Mouse (Mus musculus): ENCODE data around the gene BC017158. TPM values are rescaled to one million over a fixed set of nuclear protein-coding genes. Genes with fewer than 3 reads are reported as not detected.

Gene BC017158
- polyA plus RNA-seq, 1 experiment from 2014 or later: 43.0 TPM

DNA sequence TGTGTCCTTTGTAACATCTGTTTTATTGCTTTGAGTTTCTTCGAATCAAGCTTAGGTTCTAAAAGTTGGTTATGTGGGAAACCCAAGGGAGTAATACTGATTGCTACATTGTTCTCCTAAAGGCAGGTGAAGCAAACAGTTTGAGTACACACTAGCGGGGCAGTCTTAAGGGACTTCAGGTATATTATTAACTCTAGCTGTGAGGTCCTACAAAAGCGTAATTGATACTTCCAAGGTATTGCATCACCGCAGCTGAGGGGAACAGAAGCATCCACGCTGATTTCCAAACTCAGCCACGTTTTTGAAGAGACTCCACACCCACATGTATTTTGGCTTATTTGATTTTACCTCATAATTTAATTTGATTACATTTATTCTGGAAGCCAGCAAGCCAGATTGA is 6.2 kb upstream of the BC017158 start:
- Histone ChIP-seq H3K9ac (no peak overlapping the region), H3K4me1 (replicated peaks) (peaks cover 6% of the 10 kb centered on the region), H3K4me2 (replicated peaks) (no peak overlapping the region), H3K4me3 (replicated peaks) (no peak overlapping the region), H3K27ac (0 out of 2 replicates have a peak overlapping the region, but pooled peaks have one; percentile 7), H3K27me3 (replicated peaks) (no peaks in the 10 kb centered on the region), H3K9me3 (no peaks in the 10 kb centered on the region), H3K36me3 (no peaks in the 10 kb centered on the region)
- peak; percentile 84 for ATAC-seq
- WGBS: 54% methylated on average over 6 of the region's 6 CpGs

GRCm38 (mm10) chr7:128302151-128302550 is 4.2 kb upstream of the BC017158 start:
- H3K36me3 ChIP-seq: no peaks in the 10 kb centered on the region
- ATAC-seq: no peak
- H3K4me2 ChIP-seq (replicated peaks): no peak overlapping the region
- H3K27me3 ChIP-seq (replicated peaks): no peaks in the 10 kb centered on the region
- H3K9me3 ChIP-seq: no peaks in the 10 kb centered on the region
- no peak overlapping the region for H3K4me3 ChIP-seq (replicated peaks)
- H3K27ac ChIP-seq: no peak overlapping the region
- WGBS: 76% methylated on average over 3 of the region's 3 CpGs
- peaks cover 10% of the 10 kb centered on the region for H3K4me1 ChIP-seq (replicated peaks)
- no peak overlapping the region for H3K9ac ChIP-seq

DNA sequence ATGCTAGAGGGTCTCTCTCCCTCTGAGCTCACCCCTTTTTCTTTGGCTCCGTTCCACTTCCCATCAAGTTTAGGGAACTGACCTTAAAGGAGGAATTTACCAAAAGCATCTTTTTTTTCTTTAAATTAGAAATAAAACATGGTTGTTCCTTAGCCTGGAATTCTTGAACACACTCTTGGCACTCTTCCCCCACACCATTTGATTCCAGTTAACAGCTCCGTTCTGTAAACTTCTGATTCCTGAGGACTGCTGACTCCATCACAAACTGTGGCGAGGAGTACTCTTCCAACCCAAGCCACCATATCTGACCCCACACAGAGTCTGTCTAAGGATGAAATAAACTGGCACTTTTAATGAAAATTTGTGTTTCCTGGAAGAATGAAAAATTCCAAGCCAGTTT is 3.0 kb upstream of the BC017158 start:
- WGBS: 66% methylated on average over 3 of the region's 3 CpGs
- no peaks in the 10 kb centered on the region for H3K9me3 ChIP-seq
- no peak for ATAC-seq
- H3K4me3 ChIP-seq (replicated peaks): no peak overlapping the region
- H3K27me3 ChIP-seq (replicated peaks): no peaks in the 10 kb centered on the region
- no peak overlapping the region for H3K4me2 ChIP-seq (replicated peaks)
- H3K9ac ChIP-seq: no peak overlapping the region
- H3K27ac ChIP-seq: no peak overlapping the region
- peaks cover 18% of the 10 kb centered on the region for H3K4me1 ChIP-seq (replicated peaks)
- H3K36me3 ChIP-seq: no peaks in the 10 kb centered on the region

GRCm38 (mm10) chr7:128298481-128299342 is 742 bp upstream of the BC017158 start:
- peak overlapping the region; percentile 93 for H3K27ac ChIP-seq
- peak overlapping the region; percentile 72 for H3K4me3 ChIP-seq (replicated peaks)
- peak overlapping the region; percentile 63 for H3K4me2 ChIP-seq (replicated peaks)
- no peaks in the 10 kb centered on the region for H3K27me3 ChIP-seq (replicated peaks)
- WGBS: 70% methylated on average over 8 of the region's 8 CpGs
- peak overlapping the region; percentile 88; the same call in 1 of the 2 replicates for H3K9ac ChIP-seq
- H3K4me1 ChIP-seq (replicated peaks): peaks cover 18% of the 10 kb centered on the region
- no peaks in the 10 kb centered on the region for H3K9me3 ChIP-seq
- no peaks in the 10 kb centered on the region for H3K36me3 ChIP-seq
- peak; percentile 48 for ATAC-seq

GRCm38 (mm10) chr7:128297291-128297616 is 716 bp downstream of the BC017158 start:
- Histone ChIP-seq H3K27ac (peak overlapping the region; percentile 93), H3K9me3 (no peaks in the 10 kb centered on the region), H3K4me3 (replicated peaks) (peak overlapping the region; percentile 72), H3K36me3 (no peaks in the 10 kb centered on the region), H3K4me2 (replicated peaks) (peak overlapping the region; percentile 63), H3K27me3 (replicated peaks) (no peaks in the 10 kb centered on the region), H3K4me1 (replicated peaks) (peaks cover 18% of the 10 kb centered on the region), H3K9ac (peak overlapping the region; percentile 88)
- WGBS: 24% methylated on average over 10 of the region's 10 CpGs
- ATAC-seq: peak; percentile 26

GRCm38 (mm10) chr7:128296514-128296913 is 1.5 kb downstream of the BC017158 start:
- 71% methylated on average over 3 of the region's 3 CpGs for WGBS
- H3K27ac ChIP-seq: no peak overlapping the region

GRCm38 (mm10) chr7:128294785-128295184 is 3.2 kb downstream of the BC017158 start:
- Histone ChIP-seq H3K9me3 (no peaks in the 10 kb centered on the region), H3K36me3 (0 out of 2 replicates have a peak, but pooled peaks cover 4% of the 10 kb centered on the region), H3K27me3 (replicated peaks) (no peaks in the 10 kb centered on the region), H3K4me1 (replicated peaks) (peaks cover 18% of the 10 kb centered on the region), H3K27ac (no peak overlapping the region), H3K9ac (no peak overlapping the region), H3K4me2 (replicated peaks) (no peak overlapping the region), H3K4me3 (replicated peaks) (no peak overlapping the region)
- no peak for ATAC-seq
- 87% methylated on average over 10 of the region's 10 CpGs for WGBS

More at GRCm38 (mm10) chr7:128296514-128296913, 1.5 kb downstream of the BC017158 start:
- no peak for ATAC-seq
- Histone ChIP-seq H3K9ac (0 out of 2 replicates have a peak overlapping the region, but pooled peaks have one; percentile 88), H3K4me2 (replicated peaks) (peak overlapping the region; percentile 63), H3K4me1 (replicated peaks) (peaks cover 18% of the 10 kb centered on the region), H3K27me3 (replicated peaks) (no peaks in the 10 kb centered on the region), H3K4me3 (replicated peaks) (peak overlapping the region; percentile 72), H3K36me3 (no peaks in the 10 kb centered on the region), H3K9me3 (no peaks in the 10 kb centered on the region)

- H3K4me3 ChIP-seq (replicated peaks): no peak overlapping the region
- H3K27me3 ChIP-seq (replicated peaks): no peaks in the 10 kb centered on the region
- ATAC-seq: peak; percentile 95
- WGBS: 24% methylated on average over 9 of the region's 9 CpGs
- H3K4me1 ChIP-seq (replicated peaks): peaks cover 11% of the 10 kb centered on the region
- no peaks in the 10 kb centered on the region for H3K9me3 ChIP-seq
- peak overlapping the region; percentile 71 for H3K27ac ChIP-seq
- peaks cover 7% of the 10 kb centered on the region; the same call in 1 of the 2 replicates for H3K36me3 ChIP-seq
- H3K4me2 ChIP-seq (replicated peaks): peak overlapping the region; percentile 38
- H3K9ac ChIP-seq: no peak overlapping the region
Measured at GRCm38 (mm10) chr7:128288923-128289544, 8.9 kb downstream of the BC017158 start.

GRCm38 (mm10) chr7:128285060-128285459 is 12.9 kb downstream of the BC017158 start:
- Histone ChIP-seq H3K4me1 (replicated peaks) (peaks cover 18% of the 10 kb centered on the region), H3K9ac (no peak overlapping the region), H3K27ac (no peak overlapping the region), H3K36me3 (peaks cover 2% of the 10 kb centered on the region; the same call in 1 of the 2 replicates), H3K9me3 (no peaks in the 10 kb centered on the region), H3K27me3 (replicated peaks) (no peaks in the 10 kb centered on the region), H3K4me3 (replicated peaks) (no peak overlapping the region), H3K4me2 (replicated peaks) (no peak overlapping the region)
- 86% methylated on average over 8 of the region's 8 CpGs for WGBS
- ATAC-seq: no peak

GRCm38 (mm10) chr7:128284047-128284446 is 13.9 kb downstream of the BC017158 start:
- Histone ChIP-seq H3K36me3 (peaks cover 2% of the 10 kb centered on the region; the same call in 1 of the 2 replicates), H3K9me3 (no peaks in the 10 kb centered on the region), H3K9ac (no peak overlapping the region), H3K4me1 (replicated peaks) (peaks cover 15% of the 10 kb centered on the region), H3K4me2 (replicated peaks) (no peak overlapping the region), H3K27me3 (replicated peaks) (no peaks in the 10 kb centered on the region), H3K27ac (0 out of 2 replicates have a peak overlapping the region, but pooled peaks have one; percentile 22), H3K4me3 (replicated peaks) (no peak overlapping the region)
- no peak for ATAC-seq
- 48% methylated on average over 5 of the region's 5 CpGs for WGBS

DNA sequence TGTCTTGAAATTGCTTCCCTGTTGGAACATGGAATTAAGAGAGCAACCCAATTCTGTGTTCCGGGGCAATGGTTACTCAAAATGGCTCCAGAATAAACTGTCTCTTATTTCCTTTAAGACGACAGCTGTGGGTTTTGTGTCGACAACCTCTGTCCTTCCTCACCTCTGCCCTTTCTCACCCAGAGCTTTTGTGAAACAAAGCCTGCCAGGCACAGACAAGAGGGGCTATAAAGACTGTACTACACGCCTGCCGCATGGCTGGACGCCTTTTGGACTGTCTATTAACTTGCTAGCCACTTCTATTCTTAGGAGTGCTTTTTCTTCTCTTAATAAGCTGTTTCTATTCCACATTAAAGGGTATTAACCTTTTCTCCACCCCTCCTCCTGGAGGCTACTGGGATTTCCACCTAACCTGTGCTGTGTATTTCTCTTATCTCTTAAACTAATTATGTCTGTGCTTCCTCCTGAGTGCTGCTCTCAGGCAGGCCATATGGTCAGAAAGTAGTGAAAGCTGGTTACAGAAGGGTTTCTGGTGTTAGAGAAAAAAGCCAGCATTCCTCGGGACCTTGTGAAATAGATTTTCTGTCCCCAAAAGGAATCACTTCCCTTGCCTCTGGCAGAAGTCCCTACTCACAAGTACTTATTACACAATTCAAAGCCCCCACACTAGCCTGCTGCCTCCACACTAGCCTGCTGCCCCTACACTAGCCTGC is 15.3 kb downstream of the BC017158 start:
- Histone ChIP-seq H3K27me3 (replicated peaks) (no peaks in the 10 kb centered on the region), H3K9me3 (no peaks in the 10 kb centered on the region), H3K4me1 (replicated peaks) (peaks cover 9% of the 10 kb centered on the region; the same call in 1 of the 2 replicates), H3K36me3 (peaks cover 2% of the 10 kb centered on the region), H3K27ac (peak overlapping the region; percentile 42; the same call in 1 of the 2 replicates), H3K4me3 (replicated peaks) (no peak overlapping the region), H3K9ac (no peak overlapping the region), H3K4me2 (replicated peaks) (no peak overlapping the region)
- WGBS: 33% methylated on average over 7 of the region's 7 CpGs
- ATAC-seq: peak; percentile 54

DNA sequence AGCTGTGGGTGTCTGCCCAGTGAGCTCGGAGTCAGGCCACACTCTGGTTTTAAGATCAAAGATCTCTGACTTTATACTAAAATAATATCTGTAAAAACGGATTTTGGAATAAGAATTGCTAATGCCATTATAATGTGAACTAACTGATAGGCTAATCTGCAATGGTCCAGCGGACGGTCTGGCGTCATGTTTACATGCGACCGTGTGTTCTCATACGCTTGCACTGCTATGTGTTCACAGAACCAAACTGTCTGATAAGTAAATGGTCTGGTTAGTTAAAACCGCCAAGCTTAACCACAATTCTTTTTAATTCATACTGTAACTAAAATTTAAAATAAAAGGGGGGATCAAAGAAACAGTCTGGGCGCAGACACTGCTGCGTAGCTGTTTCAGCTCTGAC is 16.2 kb downstream of the BC017158 start:
- Histone ChIP-seq H3K27me3 (replicated peaks) (no peaks in the 10 kb centered on the region), H3K4me3 (replicated peaks) (no peak overlapping the region), H3K4me2 (replicated peaks) (no peak overlapping the region), H3K9ac (no peak overlapping the region), H3K9me3 (no peaks in the 10 kb centered on the region), H3K4me1 (replicated peaks) (peaks cover 9% of the 10 kb centered on the region; the same call in 1 of the 2 replicates), H3K27ac (no peak overlapping the region), H3K36me3 (peaks cover 6% of the 10 kb centered on the region)
- ATAC-seq: no peak
- WGBS: 86% methylated on average over 11 of the region's 11 CpGs
